Mouse (Mus musculus): ENCODE measurements around the gene Stat3. TPM values are rescaled to one million over a fixed set of nuclear protein-coding genes. Genes with fewer than 3 reads are reported as not detected.

The Stat3 gene
- polyA plus RNA-seq, 1 experiment from 2014 or later, result 25.6 TPM

DNA sequence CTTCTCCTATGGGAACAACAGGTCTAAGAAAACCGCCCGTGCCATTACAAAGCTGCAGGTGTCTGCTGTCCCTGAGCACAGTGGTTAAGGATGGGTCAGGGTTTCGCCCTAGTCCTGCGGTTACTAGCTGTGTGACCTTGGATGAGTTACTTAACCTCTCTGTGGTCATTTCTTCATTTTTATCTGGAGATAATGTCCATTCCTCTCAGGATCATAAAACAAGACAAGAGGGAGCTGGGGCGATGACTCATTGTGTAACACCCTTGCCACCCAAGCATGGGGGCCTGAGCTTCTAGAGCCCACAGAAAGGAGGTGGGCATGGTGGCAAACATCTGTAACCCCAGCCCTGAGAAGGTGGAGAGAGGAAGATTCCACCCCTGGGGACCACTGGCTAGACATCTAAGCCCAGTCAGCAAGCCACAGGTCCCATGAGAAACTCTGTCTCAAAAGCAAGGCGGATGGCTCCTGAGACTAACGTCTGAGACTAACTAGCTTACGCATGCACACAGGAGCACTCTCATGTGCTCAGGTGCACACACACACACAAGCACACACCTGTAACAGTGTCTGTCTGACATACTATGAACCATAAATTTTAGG, 96.2 kb downstream of the Stat3 start:
- DNase-seq (ENCODE audit: low spot score) (no peak), ATAC-seq (ENCODE audit: low FRiP score) (no peak)
- H3K4me1 ChIP-seq (replicated peaks; ENCODE audit: control insufficient read depth, insufficient read depth, low read length), result no peaks in the 10 kb centered on the region
- H3K27ac ChIP-seq (ENCODE audit: low read depth, low read length), result no peak overlapping the region
- no peaks in the 10 kb centered on the region for H3K9me3 ChIP-seq (ENCODE audit: control insufficient read depth, low read length)
- H3K36me3 ChIP-seq (ENCODE audit: control insufficient read depth, insufficient read depth, low read length), result no peaks in the 10 kb centered on the region
- 93% methylated on average over 8 of the region's 8 CpGs for WGBS
- no peak overlapping the region for H3K9ac ChIP-seq (ENCODE audit: low read depth, low read length)
- no peak overlapping the region for H3K4me3 ChIP-seq (ENCODE audit: low read depth, low read length)
- no peak overlapping the region for H3K4me2 ChIP-seq (replicated peaks; ENCODE audit: low read depth, low read length)
- no peaks in the 10 kb centered on the region for H3K27me3 ChIP-seq (ENCODE audit: control insufficient read depth, insufficient read depth, low read length)

DNA sequence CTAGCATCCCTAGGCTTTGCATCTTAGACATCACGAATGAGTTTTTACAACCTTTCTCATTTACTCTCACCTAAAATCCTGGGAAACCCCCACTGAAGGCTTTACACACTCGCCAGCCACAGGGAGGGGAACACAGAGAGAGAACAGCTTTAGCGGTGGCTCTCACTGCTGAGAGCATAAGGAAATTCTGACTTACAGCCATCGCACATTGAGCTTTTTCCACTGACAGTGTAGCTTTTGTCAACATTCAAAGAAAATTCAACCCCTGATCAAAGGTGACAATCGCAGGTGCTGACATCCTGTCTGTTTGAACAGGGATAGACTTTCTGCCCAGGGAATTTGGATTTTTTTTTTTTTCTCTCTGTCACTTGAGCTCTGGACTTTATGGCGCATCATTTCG, 97.3 kb downstream of the Stat3 start:
- no peaks in the 10 kb centered on the region for H3K4me1 ChIP-seq (replicated peaks; ENCODE audit: control insufficient read depth, insufficient read depth, low read length)

DNA sequence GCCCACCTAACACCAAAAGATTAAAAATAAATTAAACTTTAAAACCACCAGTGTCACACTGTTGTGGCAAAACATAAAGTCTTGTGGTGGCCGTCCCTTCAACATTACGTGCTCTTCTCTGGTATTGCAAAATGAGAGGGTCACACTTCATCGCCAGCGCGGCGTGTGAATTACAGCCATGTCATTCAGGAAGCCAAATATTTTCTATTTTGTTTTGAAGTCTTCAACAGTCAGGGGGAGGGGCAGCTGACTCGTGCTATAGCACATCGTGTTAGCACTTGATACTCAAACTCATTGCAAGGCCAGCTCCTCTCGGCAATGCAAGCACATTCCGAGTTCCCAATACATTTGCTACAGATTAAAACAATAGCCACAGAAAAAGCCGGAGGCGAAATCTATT, 98.5 kb downstream of the Stat3 start:
- no peaks in the 10 kb centered on the region for H3K36me3 ChIP-seq (ENCODE audit: control insufficient read depth, insufficient read depth, low read length)
- H3K4me1 ChIP-seq (replicated peaks; ENCODE audit: control insufficient read depth, insufficient read depth, low read length), result no peaks in the 10 kb centered on the region
- no peak overlapping the region for H3K9ac ChIP-seq (ENCODE audit: low read depth, low read length)
- no peaks in the 10 kb centered on the region for H3K27me3 ChIP-seq (ENCODE audit: control insufficient read depth, insufficient read depth, low read length)
- 80% methylated on average over 12 of the region's 12 CpGs for WGBS
- no peak overlapping the region for H3K4me3 ChIP-seq (ENCODE audit: low read depth, low read length)
- H3K4me2 ChIP-seq (replicated peaks; ENCODE audit: low read depth, low read length), result no peak overlapping the region
- DNase-seq (ENCODE audit: low spot score) (no peak), ATAC-seq (ENCODE audit: low FRiP score) (no peak)
- no peak overlapping the region for H3K27ac ChIP-seq (ENCODE audit: low read depth, low read length)
- 0 out of 2 replicates have a peak, but pooled peaks cover 2% of the 10 kb centered on the region for H3K9me3 ChIP-seq (ENCODE audit: control insufficient read depth, low read length)

More for the DNA sequence above, 97.3 kb downstream of the Stat3 start:
- H3K36me3 ChIP-seq (ENCODE audit: control insufficient read depth, insufficient read depth, low read length), result no peaks in the 10 kb centered on the region
- no peaks in the 10 kb centered on the region for H3K27me3 ChIP-seq (ENCODE audit: control insufficient read depth, insufficient read depth, low read length)
- no peak overlapping the region for H3K27ac ChIP-seq (ENCODE audit: low read depth, low read length)
- H3K4me2 ChIP-seq (replicated peaks; ENCODE audit: low read depth, low read length), result no peak overlapping the region
- no peak overlapping the region for H3K4me3 ChIP-seq (ENCODE audit: low read depth, low read length)
- 0 out of 2 replicates have a peak, but pooled peaks cover 2% of the 10 kb centered on the region for H3K9me3 ChIP-seq (ENCODE audit: control insufficient read depth, low read length)
- ATAC-seq (ENCODE audit: low FRiP score), result no peak
- H3K9ac ChIP-seq (ENCODE audit: low read depth, low read length), result no peak overlapping the region
- 86% methylated on average over 7 of the region's 7 CpGs for WGBS
- DNase-seq (ENCODE audit: low spot score), result no peak

DNA sequence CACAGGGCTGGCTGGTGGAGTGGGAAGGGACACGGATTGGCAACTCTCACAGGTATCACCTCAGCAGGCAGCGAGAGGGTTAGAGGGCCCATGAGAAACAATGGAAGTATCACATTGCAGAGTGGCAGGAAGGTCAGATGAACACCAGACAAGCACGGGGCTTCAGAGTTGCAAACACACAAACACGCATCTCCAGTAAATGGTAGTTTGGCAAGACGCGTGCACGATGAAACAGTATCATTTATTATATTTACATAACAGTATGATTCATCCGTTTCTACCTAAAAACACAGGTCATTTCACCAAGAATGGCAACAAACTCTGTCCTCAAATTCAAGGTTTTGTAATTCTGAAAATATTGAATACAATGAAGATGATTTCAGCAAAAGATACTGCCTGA, 99.8 kb downstream of the Stat3 start:
- Histone ChIP-seq H3K4me2 (replicated peaks; ENCODE audit: low read depth, low read length) (no peak overlapping the region), H3K36me3 (ENCODE audit: control insufficient read depth, insufficient read depth, low read length) (no peaks in the 10 kb centered on the region), H3K9ac (ENCODE audit: low read depth, low read length) (no peak overlapping the region), H3K27me3 (ENCODE audit: control insufficient read depth, insufficient read depth, low read length) (no peaks in the 10 kb centered on the region), H3K4me3 (ENCODE audit: low read depth, low read length) (no peak overlapping the region), H3K9me3 (ENCODE audit: control insufficient read depth, low read length) (0 out of 2 replicates have a peak, but pooled peaks cover 2% of the 10 kb centered on the region), H3K4me1 (replicated peaks; ENCODE audit: control insufficient read depth, insufficient read depth, low read length) (no peaks in the 10 kb centered on the region), H3K27ac (ENCODE audit: low read depth, low read length) (no peak overlapping the region)
- ATAC-seq (ENCODE audit: low FRiP score), result no peak
- no peak for DNase-seq (ENCODE audit: low spot score)
- WGBS, result 79% methylated on average over 8 of the region's 8 CpGs

DNA sequence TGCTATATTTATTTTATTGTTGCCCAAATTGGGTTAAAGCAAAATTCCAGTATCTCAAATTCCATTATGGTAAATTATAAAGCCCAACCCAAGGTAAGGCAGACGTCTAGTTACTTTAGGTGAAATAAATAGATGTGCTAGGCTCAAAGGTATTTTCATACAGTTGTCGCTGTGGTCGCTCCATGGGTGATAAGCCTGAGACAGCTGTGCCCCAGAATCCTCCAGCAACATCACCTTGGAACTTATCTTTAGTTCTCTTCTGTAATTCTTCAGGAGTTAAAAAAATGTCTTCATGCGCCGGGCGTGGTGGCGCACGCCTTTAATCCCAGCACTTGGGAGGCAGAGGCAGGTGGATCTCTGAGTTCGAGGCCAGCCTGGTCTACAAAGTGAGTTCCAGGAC, 100.4 kb downstream of the Stat3 start:
- 95% methylated on average over 8 of the region's 9 CpGs for WGBS
- no peak overlapping the region for H3K4me3 ChIP-seq (ENCODE audit: low read depth, low read length)

DNA sequence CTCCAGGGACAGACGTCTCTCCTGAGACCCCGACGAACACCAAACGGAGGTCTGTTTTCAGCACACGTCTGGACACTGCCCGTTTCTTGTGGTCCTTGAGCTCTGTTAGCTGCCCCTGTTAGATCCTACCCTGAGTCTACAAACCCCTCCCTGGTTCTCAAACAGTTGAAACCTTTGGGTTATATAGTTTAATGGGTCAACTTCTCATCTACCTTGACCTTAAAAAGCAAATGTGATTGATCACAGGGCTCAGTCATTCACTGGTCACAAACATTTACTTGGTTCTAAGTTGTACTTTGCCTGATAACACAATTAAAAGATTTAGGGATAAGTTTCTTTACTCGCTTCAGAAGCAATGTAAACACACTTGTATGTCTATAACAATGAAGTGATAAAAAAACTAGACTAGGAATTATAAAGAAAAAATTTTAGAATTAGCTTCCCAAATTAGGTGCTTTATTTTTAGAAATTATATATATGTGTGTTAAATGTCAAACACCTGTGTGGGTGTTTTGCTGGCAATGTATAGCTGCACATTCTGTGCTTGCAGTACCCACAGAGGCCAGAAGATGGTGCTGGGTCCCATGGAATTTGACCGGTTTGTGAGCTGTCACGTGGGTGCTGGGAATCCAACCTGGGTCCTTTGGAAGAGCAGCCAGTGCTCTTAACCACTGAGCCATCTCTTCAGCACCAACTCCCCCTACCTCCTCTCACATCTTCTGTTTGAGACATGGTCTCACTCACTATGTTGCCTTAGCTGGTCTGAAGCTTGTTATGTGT, 102.2 kb downstream of the Stat3 start:
- H3K27me3 ChIP-seq (ENCODE audit: control insufficient read depth, insufficient read depth, low read length), result no peaks in the 10 kb centered on the region
- ATAC-seq (ENCODE audit: low FRiP score) (no peak), DNase-seq (ENCODE audit: low spot score) (no peak)
- H3K9me3 ChIP-seq (ENCODE audit: control insufficient read depth, low read length), result 0 out of 2 replicates have a peak, but pooled peaks cover 2% of the 10 kb centered on the region
- H3K36me3 ChIP-seq (ENCODE audit: control insufficient read depth, insufficient read depth, low read length), result no peaks in the 10 kb centered on the region
- no peaks in the 10 kb centered on the region for H3K4me1 ChIP-seq (replicated peaks; ENCODE audit: control insufficient read depth, insufficient read depth, low read length)
- 78% methylated on average over 9 of the region's 9 CpGs for WGBS
- H3K4me3 ChIP-seq (ENCODE audit: low read depth, low read length), result no peak overlapping the region
- no peak overlapping the region for H3K9ac ChIP-seq (ENCODE audit: low read depth, low read length)
- no peak overlapping the region for H3K27ac ChIP-seq (ENCODE audit: low read depth, low read length)
- H3K4me2 ChIP-seq (replicated peaks; ENCODE audit: low read depth, low read length), result no peak overlapping the region

More for the DNA sequence above, 100.4 kb downstream of the Stat3 start:
- ATAC-seq (ENCODE audit: low FRiP score), result no peak
- no peaks in the 10 kb centered on the region for H3K36me3 ChIP-seq (ENCODE audit: control insufficient read depth, insufficient read depth, low read length)
- H3K27ac ChIP-seq (ENCODE audit: low read depth, low read length), result no peak overlapping the region
- 0 out of 2 replicates have a peak, but pooled peaks cover 2% of the 10 kb centered on the region for H3K9me3 ChIP-seq (ENCODE audit: control insufficient read depth, low read length)
- no peak overlapping the region for H3K9ac ChIP-seq (ENCODE audit: low read depth, low read length)
- no peaks in the 10 kb centered on the region for H3K27me3 ChIP-seq (ENCODE audit: control insufficient read depth, insufficient read depth, low read length)
- no peak for DNase-seq (ENCODE audit: low spot score)
- no peak overlapping the region for H3K4me2 ChIP-seq (replicated peaks; ENCODE audit: low read depth, low read length)
- no peaks in the 10 kb centered on the region for H3K4me1 ChIP-seq (replicated peaks; ENCODE audit: control insufficient read depth, insufficient read depth, low read length)

Other genes starting within 250 kb of the Stat3 start
- 0.08 and 0.71 TPM in 2 replicates for gene Zfp385c, start 247.1 kb downstream of the Stat3 start, polyA plus RNA-seq (2014; fragmentation: Nextera tagmentation; extraction: Ambion mirVana)
- 1.8 and 1.9 TPM in 2 replicates for gene Dhx58, start 235.3 kb downstream of the Stat3 start, polyA plus RNA-seq (2014; fragmentation: Nextera tagmentation; extraction: Ambion mirVana)
- gene Kat2a, start 227.1 kb downstream of the Stat3 start, polyA plus RNA-seq (2014; fragmentation: Nextera tagmentation; extraction: Ambion mirVana), result 47.2 and 50.3 TPM in 2 replicates
- 0.50 and 0.82 TPM in 2 replicates for gene Hspb9, start 225.7 kb downstream of the Stat3 start, polyA plus RNA-seq (2014; fragmentation: Nextera tagmentation; extraction: Ambion mirVana)
- 76.6 and 87.5 TPM in 2 replicates for gene Rab5c, start 201.3 kb downstream of the Stat3 start, polyA plus RNA-seq (2014; fragmentation: Nextera tagmentation; extraction: Ambion mirVana)
- gene Kcnh4, start 179.6 kb downstream of the Stat3 start, polyA plus RNA-seq (2014; fragmentation: Nextera tagmentation; extraction: Ambion mirVana), result 3.8 and 5.7 TPM in 2 replicates
- gene Hcrt, start 176.6 kb downstream of the Stat3 start, polyA plus RNA-seq (2014; fragmentation: Nextera tagmentation; extraction: Ambion mirVana), result not detected in 2 replicates
- 1.1 and 2.1 TPM in 2 replicates for gene Ghdc, start 168.6 kb downstream of the Stat3 start, polyA plus RNA-seq (2014; fragmentation: Nextera tagmentation; extraction: Ambion mirVana)
- gene Stat5b, start 88.8 kb downstream of the Stat3 start, polyA plus RNA-seq (2014; fragmentation: Nextera tagmentation; extraction: Ambion mirVana), result 13.4 and 14.8 TPM in 2 replicates
- 1.4 and 1.8 TPM in 2 replicates for gene Stat5a, start 80.2 kb downstream of the Stat3 start, polyA plus RNA-seq (2014; fragmentation: Nextera tagmentation; extraction: Ambion mirVana)
- 11.9 and 13.2 TPM in 2 replicates for gene Cavin1, start 31.3 kb upstream of the Stat3 start, polyA plus RNA-seq (2014; fragmentation: Nextera tagmentation; extraction: Ambion mirVana)
- gene Atp6v0a1, start 69.9 kb upstream of the Stat3 start, polyA plus RNA-seq (2014; fragmentation: Nextera tagmentation; extraction: Ambion mirVana), result 48.5 and 49.3 TPM in 2 replicates
- 5.8 and 5.9 TPM in 2 replicates for gene Naglu, start 130.5 kb upstream of the Stat3 start, polyA plus RNA-seq (2014; fragmentation: Nextera tagmentation; extraction: Ambion mirVana)
- not detected in 2 replicates for gene Hsd17b1, start 138.9 kb upstream of the Stat3 start, polyA plus RNA-seq (2014; fragmentation: Nextera tagmentation; extraction: Ambion mirVana)
- gene Coasy, start 143.0 kb upstream of the Stat3 start, polyA plus RNA-seq (2014; fragmentation: Nextera tagmentation; extraction: Ambion mirVana), result 50.9 and 51.6 TPM in 2 replicates
- 57.1 and 57.3 TPM in 2 replicates for gene Mlx, start 147.7 kb upstream of the Stat3 start, polyA plus RNA-seq (2014; fragmentation: Nextera tagmentation; extraction: Ambion mirVana)
- 54.3 and 54.8 TPM in 2 replicates for gene Psmc3ip, start 155.9 kb upstream of the Stat3 start, polyA plus RNA-seq (2014; fragmentation: Nextera tagmentation; extraction: Ambion mirVana)
- 10.7 and 12.0 TPM in 2 replicates for gene Retreg3, start 180.4 kb upstream of the Stat3 start, polyA plus RNA-seq (2014; fragmentation: Nextera tagmentation; extraction: Ambion mirVana)
- gene Tubg1, start 180.4 kb upstream of the Stat3 start, polyA plus RNA-seq (2014; fragmentation: Nextera tagmentation; extraction: Ambion mirVana), result 97.7 and 98.6 TPM in 2 replicates
- gene Tubg2, start 216.4 kb upstream of the Stat3 start, polyA plus RNA-seq (2014; fragmentation: Nextera tagmentation; extraction: Ambion mirVana), result 5.5 and 5.7 TPM in 2 replicates
- gene Cntnap1, start 231.0 kb upstream of the Stat3 start, polyA plus RNA-seq (2014; fragmentation: Nextera tagmentation; extraction: Ambion mirVana), result 0.29 and 0.39 TPM in 2 replicates
- gene Plekhh3, start 231.8 kb upstream of the Stat3 start, polyA plus RNA-seq (2014; fragmentation: Nextera tagmentation; extraction: Ambion mirVana), result 7.7 and 8.2 TPM in 2 replicates
- 0.19 TPM in 1 of 2 replicates, not detected in the other for gene Ccr10, start 235.9 kb upstream of the Stat3 start, polyA plus RNA-seq (2014; fragmentation: Nextera tagmentation; extraction: Ambion mirVana)

Data from hindbrain, embryonic 11.5 days (tissue).